ENCODE assay signal across 9 mouse cellular contexts in genomic region chr6:78544238-78544637, GRCm38 (mm10).
A peak's percentile ranks its signal among the peaks of the same experiment; 100 is the strongest.
DNase-seq lines count a peak whose midpoint lies in the region; ATAC-seq lines count a peak whose summit lies in the region.
"Had no signal": no experiment of that assay in that cellular context is flagged by ENCODE, and none has a peak within 500 bp of the region (broad histone marks: within the 10 kb centered on the region; RNA-seq: fewer than 3 reads in every experiment).

No protein-coding gene starts in this region.

- H3K27ac ChIP-seq in heart, embryonic 12.5 days (ENCODE audit: poor library complexity, severe bottlenecking), result no peak overlapping the region
- H3K27ac ChIP-seq: liver, embryonic 13.5 days had no signal

- intact Hi-C loops in heart, postnatal 36 days (cut with DNase I), result no loop called here

- H3K9me3 ChIP-seq in heart, embryonic 12.5 days (replicated peaks), result no peaks in the 10 kb centered on the region
- H3K9me3 ChIP-seq: liver, embryonic 13.5 days had no signal

- WGBS in heart, embryonic 12.5 days, result 13% methylated on average over 2 of the region's 2 CpGs

- no peak overlapping the region for H3K4me3 ChIP-seq in heart, embryonic 12.5 days
- H3K4me3 ChIP-seq: liver, embryonic 13.5 days had no signal

- no peaks in the 10 kb centered on the region for H3K4me1 ChIP-seq in heart, embryonic 12.5 days (replicated peaks)
- H3K4me1 ChIP-seq: liver, embryonic 13.5 days had no signal

- no peak overlapping the region for H3K4me2 ChIP-seq in heart, embryonic 12.5 days
- H3K4me2 ChIP-seq: liver, embryonic 13.5 days had no signal

- peak; percentile 9 to 11 for DNase-seq in heart, postnatal 36 days
- DNase-seq in Muller cell, postnatal 12 days (ENCODE audit: inconsistent ontology term), result peak; percentile 18
- peak; percentile 85 to 89 for DNase-seq in cerebellum, postnatal 10 days
- DNase-seq in frontal cortex, postnatal 14 days (ENCODE audit: low spot score in 2 of 2), result peak; percentile 20 to 68
- peak; percentile 59 to 68 for DNase-seq in layer of hippocampus, postnatal 36 days
- peak; percentile 59 for DNase-seq in neural tube, embryonic 10.5 days (ENCODE audit: extremely low spot score, low spot score)
- DNase-seq in B cell, adult 2 months, result no peak
- DNase-seq: liver, embryonic 13.5 days had no signal

- no peak overlapping the region for H3K9ac ChIP-seq in heart, embryonic 12.5 days
- H3K9ac ChIP-seq: liver, embryonic 13.5 days had no signal

- H3K27me3 ChIP-seq in heart, embryonic 12.5 days (replicated peaks), result no peaks in the 10 kb centered on the region
- H3K27me3 ChIP-seq: liver, embryonic 13.5 days had no signal

- H3K36me3 ChIP-seq in heart, embryonic 12.5 days, result no peaks in the 10 kb centered on the region
- H3K36me3 ChIP-seq: liver, embryonic 13.5 days had no signal

- ATAC-seq in heart, embryonic 12.5 days (ENCODE audit: insufficient number of reproducible peaks, low FRiP score), result no peak

Comparison
In these comparisons a context has a peak if more than half of its experiments do, and no peak if none do; other contexts are left out.
1. DNase-seq: peak in heart, postnatal 36 days (2 of 2), Muller cell, postnatal 12 days (single experiment), cerebellum, postnatal 10 days (2 of 2), frontal cortex, postnatal 14 days (2 of 2), layer of hippocampus, postnatal 36 days (2 of 2) and neural tube, embryonic 10.5 days (single experiment); none in B cell, adult 2 months (0 of 2).